Mouse (Mus musculus) CD8-positive naive resting alpha-beta T cell, adult 2 months (primary cell): ENCODE data around the gene Prelid3b.

ENCODE experiments used
- DNase-seq, 2 experiments: peaks; one replicate each; pipeline ENCODE4 v3.0.0; 2022; ENCODE audit warnings: low read depth in 2 of 2, low spot score in 2 of 2

The Prelid3b gene

GRCm38 (mm10) chr2:174428996-174429591, 43.8 kb downstream of the Prelid3b start:
- DNase-seq, result no peak

DNA sequence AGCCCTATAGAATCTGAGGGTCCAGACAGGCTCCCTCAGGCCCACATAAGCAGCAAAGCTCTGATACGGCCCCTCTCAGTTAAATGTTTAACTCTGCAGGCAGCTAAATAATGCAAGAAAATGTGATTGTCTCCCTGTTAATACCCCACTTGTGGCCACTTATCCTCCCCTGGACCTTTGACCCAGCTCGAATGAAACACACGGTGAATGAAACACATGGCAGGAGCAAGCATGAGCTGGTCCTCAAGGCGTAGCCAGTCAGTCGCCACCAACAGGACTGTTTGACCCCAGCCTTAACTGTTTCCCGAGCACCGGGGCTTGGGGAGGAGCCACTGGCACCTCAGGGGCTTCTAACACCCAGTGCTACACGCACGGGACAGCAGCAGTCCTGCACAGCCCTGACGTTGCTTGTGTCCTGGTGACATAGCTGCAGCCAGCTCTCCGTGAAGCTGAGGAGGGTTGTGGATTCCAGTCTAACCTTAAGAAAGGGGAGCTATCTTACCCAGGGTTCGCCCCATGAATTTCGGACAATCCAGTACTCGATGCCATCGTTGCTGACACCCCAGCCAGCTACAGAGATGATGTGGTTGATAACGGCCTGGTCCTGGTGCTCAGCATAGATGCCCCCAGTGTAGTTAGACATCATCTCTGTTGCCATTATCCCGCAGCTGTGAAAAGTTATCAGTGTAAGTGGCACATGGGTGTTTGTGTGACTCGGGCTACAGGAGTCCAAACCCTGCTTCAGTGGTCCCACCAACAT, 44.6 kb downstream of the Prelid3b start:
- no peak for DNase-seq

DNA sequence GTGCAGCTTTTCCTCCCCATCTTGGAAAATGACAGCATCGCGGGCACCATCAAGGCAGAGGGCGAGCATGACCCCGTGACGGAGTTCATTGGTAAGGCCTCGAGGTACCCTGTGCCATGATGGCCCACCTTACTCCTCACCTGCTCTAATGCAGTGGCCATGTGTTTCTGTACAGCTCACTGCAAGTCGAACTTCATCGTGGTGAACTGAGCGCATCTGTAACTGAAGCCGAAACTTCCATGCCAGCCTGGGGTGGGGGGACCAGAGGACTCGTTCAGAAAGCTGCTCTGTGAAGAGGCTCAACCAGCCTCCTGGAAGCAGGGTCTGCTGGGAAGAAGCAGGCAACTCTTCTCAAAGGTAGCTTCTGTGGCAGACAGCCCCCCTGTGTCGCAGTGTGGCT, 46.0 kb downstream of the Prelid3b start:
- no peak for DNase-seq

DNA sequence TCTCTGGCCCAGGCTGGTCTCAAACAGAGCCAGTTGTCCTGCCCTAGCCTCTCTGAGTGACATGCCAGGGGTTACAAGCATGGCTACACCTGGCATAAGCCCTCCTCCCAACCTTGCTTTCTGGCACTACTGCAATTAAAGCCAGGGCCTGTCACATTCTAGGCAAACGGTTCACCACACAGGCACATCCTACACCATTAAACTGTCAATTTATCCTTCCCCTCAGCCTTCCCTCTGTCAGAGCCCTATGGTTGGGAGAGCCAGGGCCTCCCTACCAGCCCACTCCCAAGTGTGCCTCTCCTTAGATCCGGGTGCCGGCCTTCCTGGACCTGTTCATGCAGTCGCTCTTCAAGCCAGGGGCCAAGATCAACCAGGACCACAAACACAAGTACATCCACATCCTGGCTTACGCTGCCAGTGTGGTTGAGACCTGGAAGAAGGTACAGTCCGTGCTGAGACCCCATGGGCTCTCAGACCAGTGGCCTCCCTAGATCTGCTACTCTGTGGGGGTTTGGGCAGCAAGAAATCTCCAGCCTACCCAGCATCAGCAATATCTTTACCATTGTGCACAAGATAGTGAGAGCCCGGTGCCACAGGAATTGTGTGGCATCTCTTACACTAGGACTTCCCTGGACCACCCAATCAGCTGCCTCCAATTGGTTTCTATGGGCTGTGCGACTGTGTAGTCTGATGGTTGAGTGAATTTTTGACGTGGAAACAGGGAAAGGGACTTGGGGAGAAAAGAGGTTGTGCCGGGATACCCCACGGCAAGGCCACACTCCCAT, 48.4 kb downstream of the Prelid3b start:
- no peak for DNase-seq

DNA sequence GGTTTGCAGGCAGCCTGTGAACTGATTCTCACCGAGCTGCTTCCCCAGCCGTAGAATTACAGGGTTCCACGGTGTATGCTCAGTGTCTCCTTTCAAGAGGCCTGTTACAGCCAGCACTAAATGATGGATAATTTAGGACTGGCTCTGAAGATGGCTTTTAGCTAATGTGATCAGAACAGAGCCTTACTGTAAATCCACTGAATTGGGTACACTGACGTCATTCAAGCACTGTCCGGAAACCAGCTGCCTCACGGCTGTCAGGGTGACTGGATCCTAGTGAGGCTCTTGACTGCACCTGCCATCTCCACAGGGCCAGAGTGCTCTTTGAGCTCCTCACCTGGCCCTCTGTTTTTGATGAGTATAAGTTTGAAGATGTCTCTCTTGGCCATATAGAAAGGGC, 51.8 kb downstream of the Prelid3b start:
- no peak for DNase-seq

DNA sequence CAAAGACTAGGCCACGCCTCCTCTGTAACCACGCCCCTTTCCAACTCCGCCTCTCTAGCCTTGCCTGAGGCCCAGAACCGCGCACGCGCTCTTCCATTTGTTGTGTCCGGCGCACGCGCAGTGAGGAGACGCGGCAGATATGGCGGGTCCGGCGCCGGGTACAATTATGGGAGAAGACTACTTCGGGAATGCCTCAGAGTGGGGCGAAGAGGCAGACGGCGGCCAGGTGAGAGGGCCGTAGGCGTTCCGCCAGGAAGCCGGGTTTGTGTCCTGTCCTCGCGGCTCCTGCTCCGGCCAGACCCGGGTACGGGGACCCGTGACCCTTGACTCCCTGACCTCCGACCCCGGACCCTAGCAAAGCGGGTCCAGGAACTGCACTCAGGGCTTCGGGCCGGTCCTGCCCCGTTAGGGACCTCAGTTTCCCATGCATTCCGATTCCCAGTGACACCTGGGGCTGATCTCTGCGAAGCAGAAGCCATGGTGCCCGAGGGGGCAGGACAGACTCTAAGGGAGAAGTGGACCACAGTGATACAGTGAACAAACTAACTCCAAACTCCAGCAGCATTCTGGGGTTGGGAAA, 57.1 kb downstream of the Prelid3b start, which contains the start of gene Nelfcd:
Nelfcd (plus strand) TSS at position 74 of the 580 bp plus-strand sequence.
- DNase-seq, result peak; percentile 92 to 95
